Mouse (Mus musculus) right cerebral cortex, adult 18-20 months (tissue): ENCODE measurements around the gene Dnah7c.
"Not testable (repeated sequence)": the region's sequence is repeated elsewhere in the genome, so short reads cannot be mapped to it uniquely, and the experiment has no call there.

ENCODE experiments used
- DNase-seq: peaks from one replicate; pipeline ENCODE4 v3.0.0; 2022; ENCODE audit warnings: mixed read lengths

The Dnah7c gene

GRCm38 (mm10) chr1:46425137-46425925, at the start of gene Dnah7c:
TSS of gene Dnah7c (plus strand) at chr1:46425592.
- DNase-seq = peak; percentile 28

GRCm38 (mm10) chr1:46380641-46381040, 44.8 kb upstream of the Dnah7c start:
- not testable (repeated sequence) for DNase-seq

GRCm38 (mm10) chr1:46394681-46395297, 30.6 kb upstream of the Dnah7c start:
- not testable (repeated sequence) for DNase-seq

- no peak for DNase-seq
Observed at GRCm38 (mm10) chr1:46408324-46409115, 16.9 kb upstream of the Dnah7c start.

- not testable (repeated sequence) for DNase-seq
Observed at GRCm38 (mm10) chr1:46414798-46415197, 10.6 kb upstream of the Dnah7c start.

GRCm38 (mm10) chr1:46416946-46417345, 8.4 kb upstream of the Dnah7c start:
- DNase-seq = not testable (repeated sequence)

DNA sequence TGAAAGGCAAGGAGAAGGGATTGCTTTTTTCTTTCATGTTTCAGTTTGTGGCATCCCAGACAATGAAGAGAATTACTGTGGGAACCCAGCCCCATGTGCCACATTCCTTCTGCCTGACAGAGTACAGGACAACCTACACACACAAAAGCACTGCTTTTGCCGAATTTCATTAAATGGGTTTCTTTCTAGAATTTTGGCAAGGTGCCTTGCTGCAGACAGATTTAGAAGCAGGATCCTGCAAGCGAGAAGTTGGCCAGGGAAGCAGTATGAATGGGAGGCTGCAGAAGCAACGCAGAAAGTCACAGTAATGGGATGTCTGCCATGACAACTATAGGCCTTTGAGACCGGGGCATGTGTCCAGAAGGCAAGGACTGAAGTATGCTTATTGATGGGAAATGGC, 6.4 kb upstream of the Dnah7c start:
- peak; percentile 23 for DNase-seq

DNA sequence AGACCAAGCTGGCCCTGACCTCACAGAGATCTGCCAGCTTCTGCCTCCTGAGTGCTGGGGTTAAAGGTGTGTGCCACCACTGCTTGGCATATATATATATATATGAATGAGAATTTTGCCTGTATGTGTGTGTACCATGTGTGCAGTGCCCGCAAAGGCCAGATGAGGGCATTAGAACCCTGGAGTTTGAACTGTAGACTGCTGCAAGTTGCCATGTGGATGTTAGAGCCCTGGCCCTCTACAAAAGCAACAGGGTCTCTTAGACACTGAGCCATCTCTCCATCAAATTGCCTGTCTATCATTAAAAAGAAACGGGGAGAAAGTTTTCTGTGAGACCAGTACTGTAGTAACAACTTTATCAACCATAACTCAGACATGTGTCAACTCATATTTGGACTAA, 3.0 kb downstream of the Dnah7c start:
- DNase-seq = no peak

DNA sequence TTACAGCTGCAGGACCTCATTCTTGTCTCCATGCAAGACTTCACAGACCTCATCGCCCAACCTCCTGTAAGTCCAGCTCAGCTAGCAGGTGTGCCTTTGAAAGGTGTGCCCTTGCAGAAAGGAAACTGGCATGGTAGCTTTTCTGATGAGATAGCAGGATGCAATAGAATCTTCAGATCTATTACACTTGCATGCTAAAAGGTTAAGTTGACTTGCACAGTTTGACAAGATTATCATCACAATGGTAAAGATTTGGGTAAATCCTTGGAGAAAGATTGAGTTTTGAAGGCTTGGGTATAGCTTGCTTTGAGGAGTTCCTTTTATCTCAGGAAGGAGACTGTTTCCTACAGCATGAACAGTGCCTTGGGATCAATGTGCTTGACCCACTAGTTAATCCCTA, 89.3 kb downstream of the Dnah7c start:
- DNase-seq = not testable (repeated sequence)

DNA sequence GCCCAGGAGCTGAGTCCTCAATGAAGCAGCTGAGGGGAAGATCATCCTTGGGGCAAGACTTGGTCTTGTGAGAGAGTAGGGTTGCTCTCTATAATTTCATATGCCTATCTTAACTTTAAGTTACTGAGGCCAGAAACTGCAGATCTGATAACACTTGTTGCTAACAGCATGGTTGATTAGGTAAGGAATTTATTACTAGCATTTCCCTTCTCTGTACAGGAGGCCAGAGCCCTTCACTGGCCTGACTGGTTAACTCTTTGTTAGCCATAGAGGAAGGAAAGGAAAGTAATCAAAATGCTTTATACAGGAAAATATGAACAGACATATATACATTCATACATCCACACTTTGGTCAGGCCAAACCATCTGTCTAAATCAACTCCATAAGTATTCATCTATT, 95.6 kb downstream of the Dnah7c start:
- no peak for DNase-seq

- DNase-seq = not testable (repeated sequence)
Observed at GRCm38 (mm10) chr1:46526537-46526936, 101.1 kb downstream of the Dnah7c start.

DNA sequence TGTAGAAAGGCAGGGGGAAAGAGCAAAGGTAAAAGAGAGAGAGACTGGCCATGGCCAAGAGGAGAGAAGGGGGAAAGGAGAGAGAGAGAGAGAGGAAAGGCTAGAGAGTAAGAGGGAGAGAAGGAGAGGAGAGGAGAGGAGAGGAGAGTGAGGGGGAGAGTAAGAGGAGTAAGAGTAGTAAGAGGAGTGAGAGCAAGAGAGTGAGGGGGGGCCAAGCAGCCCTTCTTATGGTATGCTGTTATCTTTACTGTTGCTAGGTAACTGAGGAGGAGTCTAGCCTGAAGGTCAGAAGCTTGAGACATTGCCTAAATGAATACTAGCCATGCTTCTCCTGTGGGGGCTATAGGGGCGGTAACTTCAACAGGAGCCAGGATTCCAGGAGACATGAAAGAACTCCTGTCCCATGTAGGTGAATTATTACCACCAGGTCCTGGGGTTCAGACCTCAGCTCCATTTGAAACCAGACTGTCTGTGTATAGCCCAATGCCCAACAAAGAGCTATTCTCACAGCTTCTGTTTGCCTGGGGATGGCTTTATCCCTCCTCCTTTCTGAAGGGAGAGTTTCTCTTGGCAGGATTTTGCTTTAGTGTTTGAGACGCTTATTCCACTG, 119.5 kb downstream of the Dnah7c start:
- no peak for DNase-seq

- peak; percentile 10 for DNase-seq
Observed at GRCm38 (mm10) chr1:46580385-46580784, 155.0 kb downstream of the Dnah7c start.

GRCm38 (mm10) chr1:46593826-46594225, 168.4 kb downstream of the Dnah7c start:
- peak; percentile 30 for DNase-seq

- DNase-seq = peak; percentile 16
Observed at GRCm38 (mm10) chr1:46596343-46596742, 171.0 kb downstream of the Dnah7c start.

DNA sequence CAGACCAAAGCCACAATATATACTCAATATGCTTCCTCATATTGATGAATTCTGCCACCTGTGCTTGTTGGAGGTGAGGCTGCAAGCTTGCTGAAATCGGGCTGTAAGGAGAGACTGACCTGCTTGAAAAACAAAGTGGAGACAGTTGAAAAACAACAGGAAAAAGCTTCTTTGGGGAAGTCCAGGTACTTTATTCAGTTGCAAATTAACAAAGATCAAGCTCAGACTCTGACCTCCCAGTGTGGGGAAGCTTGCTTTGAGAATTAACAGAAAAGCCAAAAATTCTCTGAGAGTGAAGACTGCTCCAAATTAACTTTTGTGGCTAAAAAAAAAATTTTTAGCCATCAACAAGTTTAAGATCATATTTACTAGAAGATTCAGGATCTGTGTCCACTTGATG, 194.9 kb downstream of the Dnah7c start:
- no peak for DNase-seq

DNA sequence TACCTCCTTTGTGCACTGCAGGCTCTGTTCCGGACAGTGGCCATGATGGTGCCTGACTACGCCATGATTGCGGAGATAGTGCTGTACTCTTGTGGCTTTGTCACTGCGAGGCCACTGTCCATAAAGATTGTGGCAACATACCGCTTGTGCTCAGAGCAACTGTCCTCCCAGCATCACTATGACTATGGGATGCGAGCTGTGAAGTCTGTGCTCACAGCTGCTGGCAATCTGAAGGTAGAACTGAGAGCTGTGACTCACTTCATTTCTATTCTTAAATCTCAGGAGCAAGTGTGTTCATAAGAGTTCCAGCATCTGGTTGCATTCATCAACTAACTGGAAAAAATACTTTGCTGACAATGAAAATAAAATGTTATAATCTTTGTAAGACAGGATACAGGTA, 200.5 kb downstream of the Dnah7c start:
- peak; percentile 33 for DNase-seq

- not testable (repeated sequence) for DNase-seq
Observed at GRCm38 (mm10) chr1:46649821-46650220, 224.4 kb downstream of the Dnah7c start.

- DNase-seq = not testable (repeated sequence)
Observed at GRCm38 (mm10) chr1:46652721-46653120, 227.3 kb downstream of the Dnah7c start.

DNA sequence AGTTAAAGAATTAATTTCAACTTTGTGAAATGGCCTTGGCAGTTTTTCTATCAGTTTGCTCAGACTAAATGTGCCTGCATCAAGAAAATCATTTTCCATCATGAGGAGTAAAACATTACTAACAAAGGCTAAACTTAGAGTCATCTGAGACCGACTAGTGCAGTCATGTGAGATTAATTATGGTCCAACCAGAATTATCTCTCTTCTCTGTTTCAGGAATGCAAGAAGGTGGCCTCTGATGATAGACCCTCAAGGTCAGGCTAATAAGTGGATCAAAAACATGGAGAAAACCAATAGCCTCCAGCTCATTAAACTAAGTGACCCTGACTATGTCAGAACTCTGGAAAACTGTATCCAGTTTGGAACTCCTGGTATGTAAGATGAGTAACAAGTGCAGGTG, 299.4 kb downstream of the Dnah7c start:
- DNase-seq = not testable (repeated sequence)

DNA sequence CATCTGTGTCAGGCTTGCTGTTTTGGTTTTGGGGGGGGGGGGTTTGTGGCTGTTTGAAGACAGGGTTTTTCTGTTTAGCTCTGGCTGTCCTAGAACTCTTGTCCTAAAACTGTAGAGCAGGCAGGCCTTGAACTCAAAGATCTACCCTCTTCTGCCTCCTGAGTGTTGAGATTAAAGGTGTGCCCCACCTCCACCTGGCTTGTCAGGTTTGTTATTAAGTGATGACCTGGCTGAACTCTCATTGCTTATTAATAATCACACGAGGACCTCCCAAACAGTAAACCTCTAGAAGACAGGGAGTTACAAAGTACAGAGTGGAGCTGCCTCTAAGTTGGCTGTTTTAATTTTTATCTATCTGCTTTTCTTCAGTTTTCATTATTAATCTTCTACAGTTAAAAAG, 299.9 kb downstream of the Dnah7c start:
- DNase-seq = no peak

DNA sequence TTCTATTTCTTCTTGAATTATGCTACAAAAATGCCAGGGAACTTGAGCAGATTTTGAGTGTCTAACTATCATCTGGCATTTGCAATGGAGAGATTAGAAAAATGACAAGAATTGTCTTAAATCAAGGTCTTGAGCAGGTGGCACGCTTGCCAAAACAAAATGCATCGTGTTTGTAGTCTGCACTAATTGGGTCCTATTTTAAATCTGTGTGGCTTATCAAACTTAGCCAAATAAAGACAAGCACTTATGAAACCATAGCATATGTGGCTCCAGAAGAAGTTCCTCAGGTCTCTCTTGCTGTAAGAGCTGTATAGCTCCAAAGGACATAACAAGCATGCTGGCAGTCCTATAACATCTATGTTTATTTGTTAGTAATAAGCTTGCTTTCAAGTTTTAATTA, 300.3 kb downstream of the Dnah7c start:
- DNase-seq = not testable (repeated sequence)

DNA sequence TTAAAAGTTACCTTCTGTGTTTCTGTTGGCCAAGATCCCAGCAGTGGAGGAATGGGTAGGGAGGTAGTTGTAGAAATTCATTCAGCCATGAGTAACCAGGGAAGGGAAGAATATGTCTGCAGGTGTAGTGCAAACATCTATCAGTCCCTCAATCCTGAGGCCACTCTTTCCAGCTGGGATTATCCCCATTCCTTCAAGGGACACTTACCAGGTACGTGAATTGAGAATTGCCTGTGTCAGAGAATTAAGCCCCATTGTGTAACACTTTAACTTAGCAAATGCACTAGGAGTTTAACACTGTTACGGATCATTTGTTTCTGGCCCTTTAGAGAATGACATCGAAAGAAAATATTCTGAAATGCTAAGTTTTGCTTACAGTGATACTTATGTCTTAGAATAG, 304.3 kb downstream of the Dnah7c start:
- not testable (repeated sequence) for DNase-seq
